Mouse (Mus musculus) right cerebral cortex, postnatal 25 days (tissue): ENCODE data around the gene Lin52.
"Not testable (repeated sequence)": the region's sequence is repeated elsewhere in the genome, so short reads cannot be mapped to it uniquely, and the experiment has no call there.

Experiments
- DNase-seq: peaks from one replicate; pipeline ENCODE4 v3.0.0; 2022

The Lin52 gene

DNA sequence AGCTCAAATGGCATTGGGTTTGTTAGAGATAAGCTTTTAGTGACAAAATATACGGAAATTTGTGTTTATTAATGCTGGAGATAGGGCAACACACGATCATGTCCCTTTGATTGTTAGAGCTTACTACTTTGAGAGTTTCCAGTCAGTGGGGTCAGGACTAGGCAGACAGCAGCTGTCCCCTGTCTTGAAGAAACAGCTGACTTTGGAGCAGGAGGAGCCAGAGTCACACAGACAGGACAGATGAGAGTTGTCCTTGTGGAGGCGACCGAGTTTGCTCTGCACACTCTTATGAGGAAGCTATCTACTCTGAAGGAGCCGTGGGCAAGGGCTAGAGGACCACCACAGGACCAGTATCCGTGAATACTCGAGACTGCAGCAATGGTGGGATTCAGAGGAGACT is 27.7 kb downstream of the Lin52 start:
- no peak for DNase-seq

DNA sequence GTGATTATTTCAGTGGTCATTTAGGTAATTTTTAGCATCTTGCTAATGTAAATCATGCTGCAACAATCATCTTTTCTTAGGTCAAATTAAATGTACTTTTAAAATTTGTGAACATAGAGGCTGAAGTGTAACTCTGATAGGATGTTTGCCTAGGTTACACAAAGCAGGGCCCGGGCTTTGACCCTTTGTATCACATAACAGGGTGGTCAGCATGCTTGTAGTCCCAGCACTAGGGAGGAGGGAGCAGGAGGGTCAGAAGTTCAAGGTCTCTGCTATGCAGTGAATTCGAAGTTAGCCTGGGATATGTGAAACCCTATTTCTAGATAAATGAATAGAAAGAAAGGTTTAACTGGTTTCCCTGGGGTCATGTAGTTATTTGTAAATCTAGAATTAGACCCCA is 30.0 kb downstream of the Lin52 start:
- DNase-seq = no peak

- DNase-seq = no peak
Measured at GRCm38 (mm10) chr12:84482778-84483585, 31.8 kb downstream of the Lin52 start.

- DNase-seq = no peak
Measured at GRCm38 (mm10) chr12:84487324-84488056, 36.3 kb downstream of the Lin52 start.

DNA sequence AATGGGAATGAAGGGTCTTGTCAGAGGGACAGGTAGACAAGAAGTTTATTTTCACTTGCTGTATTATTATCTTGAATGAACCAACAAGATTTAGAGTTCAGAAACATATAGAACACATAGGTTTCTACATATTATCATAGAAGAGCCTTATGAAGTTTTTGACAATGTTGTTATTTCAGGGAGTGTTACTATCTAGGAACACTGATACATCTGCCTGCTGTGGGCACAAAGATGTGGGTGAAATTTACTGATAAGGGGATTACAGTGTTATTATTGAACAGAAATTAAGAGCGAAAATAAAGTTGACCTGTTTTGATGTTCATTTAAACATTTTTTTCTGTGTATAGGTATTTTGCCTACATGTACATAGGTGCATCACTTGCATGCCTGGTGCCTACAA is 45.6 kb downstream of the Lin52 start:
- DNase-seq = no peak

DNA sequence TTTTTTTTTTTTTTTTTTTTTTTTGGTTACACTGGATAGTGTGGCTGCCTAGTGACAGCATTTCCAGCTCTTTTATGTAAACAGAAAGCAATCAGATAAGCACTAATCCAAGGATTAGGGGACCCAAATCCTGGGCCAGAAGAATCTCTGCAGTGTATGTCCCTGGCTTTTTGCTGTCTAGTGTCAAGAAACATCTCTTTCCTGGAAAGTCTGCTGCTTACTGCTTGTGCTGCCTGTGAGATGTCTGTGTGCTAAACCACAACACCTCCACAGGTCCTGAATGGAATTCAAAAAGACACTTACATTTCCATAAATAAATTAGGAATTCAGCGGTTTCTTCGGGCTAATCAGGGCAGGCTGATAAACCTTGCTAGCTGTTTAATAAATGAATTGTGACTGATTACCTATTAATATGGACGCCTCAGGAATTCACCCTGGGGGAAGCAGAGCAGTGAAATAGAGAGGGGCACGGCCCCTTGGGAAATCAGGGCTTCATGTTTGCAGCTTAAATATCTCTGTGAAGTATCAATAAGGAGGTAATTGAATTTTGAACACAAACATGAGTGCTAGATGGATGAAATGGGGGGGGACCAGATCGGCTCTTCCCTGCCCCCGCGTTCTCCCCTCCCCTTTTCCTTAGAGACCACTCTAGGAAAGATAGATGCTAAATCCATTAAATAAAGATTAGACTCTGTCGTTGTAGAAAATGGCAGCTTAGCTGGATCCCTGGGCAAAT is 49.5 kb downstream of the Lin52 start:
- DNase-seq = no peak

GRCm38 (mm10) chr12:84501278-84501677 is 50.1 kb downstream of the Lin52 start:
- DNase-seq = no peak

DNA sequence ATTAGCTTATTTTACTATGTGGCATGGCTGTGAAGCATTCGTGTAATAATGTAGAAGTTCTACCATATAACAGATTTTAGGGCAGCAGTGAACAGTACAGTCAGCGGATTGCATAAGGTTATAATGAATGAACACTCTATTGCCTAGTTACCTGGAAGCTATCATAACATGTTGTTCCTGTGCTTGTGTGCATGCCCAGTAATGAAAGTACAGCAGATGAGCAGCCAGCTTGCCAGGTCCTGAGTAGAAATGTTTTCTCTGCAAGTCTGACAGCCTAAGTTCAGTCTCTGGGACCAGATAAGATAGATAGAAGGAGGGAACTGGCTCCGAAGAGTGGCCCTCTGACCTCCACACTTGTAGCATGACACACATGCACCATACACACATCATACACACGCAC is 55.6 kb downstream of the Lin52 start:
- DNase-seq = no peak

DNA sequence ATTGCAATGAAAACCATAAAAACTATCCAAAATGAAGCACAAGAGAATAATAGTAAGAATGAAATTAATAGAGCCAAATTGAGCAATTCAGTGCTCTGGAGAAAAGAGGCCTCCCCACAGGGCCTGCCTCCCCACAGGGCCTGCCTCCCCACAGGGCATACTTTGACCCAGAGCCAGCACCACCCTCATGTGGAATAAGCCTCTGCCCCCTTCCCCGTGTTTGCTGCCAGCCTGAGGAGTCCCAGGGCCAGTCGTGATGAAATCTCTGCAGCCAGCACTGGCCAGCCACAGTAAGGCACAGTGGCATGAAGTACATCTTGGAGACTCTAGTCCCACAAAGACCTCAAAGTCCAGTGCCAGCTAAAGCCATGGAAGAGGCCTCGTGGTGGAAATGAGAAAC is 60.8 kb downstream of the Lin52 start:
- no peak for DNase-seq

GRCm38 (mm10) chr12:84515486-84515885 is 64.3 kb downstream of the Lin52 start:
- no peak for DNase-seq

GRCm38 (mm10) chr12:84516642-84517041 is 65.4 kb downstream of the Lin52 start:
- DNase-seq = no peak

- DNase-seq = no peak
Measured at GRCm38 (mm10) chr12:84518018-84518417, 66.8 kb downstream of the Lin52 start.

DNA sequence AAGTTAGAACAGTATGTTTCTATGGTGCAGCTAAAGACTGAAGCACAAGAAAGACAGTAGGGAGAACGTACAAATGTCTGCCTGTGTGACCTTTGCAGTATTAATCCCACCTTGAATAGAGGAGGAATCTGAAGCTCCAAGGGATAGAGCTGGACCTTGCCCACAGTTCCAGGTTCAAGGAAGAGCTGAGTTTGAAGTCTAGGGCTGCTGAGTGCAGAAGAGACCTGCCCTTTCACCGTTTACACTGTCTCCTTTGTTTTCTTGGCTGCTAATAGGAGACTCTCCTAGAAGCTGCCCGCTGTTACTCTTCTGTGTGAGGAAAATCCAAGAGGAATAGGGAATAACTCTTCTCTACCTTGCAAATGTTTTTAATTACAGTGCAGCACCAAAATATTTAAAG is 72.5 kb downstream of the Lin52 start:
- no peak for DNase-seq

- no peak for DNase-seq
Measured at GRCm38 (mm10) chr12:84524147-84525050, 73.2 kb downstream of the Lin52 start.

GRCm38 (mm10) chr12:84525422-84525821 is 74.2 kb downstream of the Lin52 start:
- no peak for DNase-seq

DNA sequence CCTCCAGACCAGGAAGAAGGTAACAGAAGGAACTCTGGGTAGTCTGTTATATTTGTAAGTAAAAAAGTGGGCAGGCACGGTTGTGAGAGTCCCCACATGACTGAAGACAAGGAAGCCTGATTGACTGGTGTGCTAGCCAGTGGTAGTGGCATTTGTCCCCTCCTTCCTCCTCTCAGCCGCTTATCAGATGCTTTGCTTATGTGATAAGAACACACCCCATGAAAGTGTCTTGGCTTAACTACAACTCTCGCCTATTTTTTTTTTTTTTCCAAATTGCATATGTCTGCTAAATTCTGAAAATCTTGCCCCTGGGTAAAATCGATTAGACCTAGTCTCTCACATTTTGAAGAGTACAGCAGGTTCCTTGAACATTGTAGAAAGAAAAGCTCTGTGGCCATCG is 79.2 kb downstream of the Lin52 start:
- no peak for DNase-seq

DNA sequence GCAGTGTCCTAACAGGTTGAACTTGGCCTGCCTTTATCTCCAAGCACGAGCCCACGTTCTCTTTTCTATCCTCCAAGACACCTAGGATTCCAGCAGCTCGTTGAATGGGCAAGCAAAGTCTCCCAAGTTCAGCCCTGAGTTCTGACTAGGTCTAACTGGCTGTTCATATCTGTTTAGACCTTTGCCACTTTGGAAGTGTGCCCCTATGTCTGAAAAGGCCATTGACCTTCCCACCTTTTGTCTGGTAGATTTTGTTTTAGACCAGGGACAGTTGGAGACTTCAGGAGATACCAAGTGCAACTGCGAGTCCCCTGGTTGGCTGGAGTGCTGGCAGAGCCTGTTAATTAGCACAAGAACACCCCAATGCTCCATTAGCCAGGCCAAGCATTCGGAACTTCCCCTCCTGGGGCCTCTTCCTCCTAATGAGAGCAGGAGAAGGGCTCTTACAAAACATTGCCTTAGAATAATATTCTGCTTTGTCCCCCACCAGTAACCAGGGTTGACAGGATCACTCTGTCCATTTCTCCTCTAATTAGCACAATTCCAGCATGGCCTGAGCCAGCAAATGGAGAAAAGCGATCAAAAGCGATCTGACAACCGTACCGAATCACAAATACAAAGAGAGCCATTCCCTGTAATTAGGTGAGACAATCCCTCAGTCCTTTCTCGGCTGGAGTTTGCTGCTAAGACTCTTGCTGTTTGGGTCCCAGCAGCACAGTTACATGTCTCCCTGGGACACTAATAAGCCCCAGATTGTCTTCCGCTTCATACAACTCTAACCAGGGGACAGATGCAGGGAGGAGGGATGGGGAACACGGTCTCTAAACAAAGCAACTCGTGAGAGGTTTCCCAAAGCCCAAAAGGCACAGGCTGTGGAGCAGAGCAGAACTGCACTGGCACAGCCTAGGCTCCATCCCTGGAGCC is 80.9 kb downstream of the Lin52 start:
- DNase-seq = no peak

- no peak for DNase-seq
Measured at GRCm38 (mm10) chr12:84532830-84533199, 81.6 kb downstream of the Lin52 start.

GRCm38 (mm10) chr12:84533706-84534486 is 82.7 kb downstream of the Lin52 start:
- no peak for DNase-seq

GRCm38 (mm10) chr12:84539537-84539936 is 88.3 kb downstream of the Lin52 start:
- not testable (repeated sequence) for DNase-seq
